Mouse (Mus musculus) brain, embryonic 14.5 days (tissue): ENCODE data around the gene Fry.

ENCODE experiments used
- CTCF ChIP-seq: fragments of 200-500 bp; IDR thresholded peaks from 2 replicates; pipeline ENCODE4 v1.5.1; 2012; ENCODE audit warnings: inconsistent platforms, mild to moderate bottlenecking, moderate library complexity, borderline replicate concordance; ENCODE audit not compliant: insufficient read depth, insufficient read length; ENCODE audit errors: extremely low read depth
- POLR2A ChIP-seq: fragments of 200-500 bp; IDR thresholded peaks from 2 replicates; pipeline ENCODE4 v1.6.1; 2012; ENCODE audit warnings: mild to moderate bottlenecking, inconsistent platforms, borderline replicate concordance; ENCODE audit not compliant: poor library complexity, insufficient read depth, insufficient read length, severe bottlenecking; ENCODE audit errors: extremely low read depth

- TF ChIP-seq CTCF = no peak
- TF ChIP-seq POLR2A = no peak
These were observed 16.7 kb upstream of the Fry start for GRCm38 (mm10) chr5:150101789-150102188.
